Mouse (Mus musculus): ENCODE data around the gene Mad1l1. TPM values are rescaled to one million over a fixed set of nuclear protein-coding genes. Genes with fewer than 3 reads are reported as not detected.

Gene Mad1l1
- total RNA-seq, 2 experiments from 2014 or later = 20.4 to 24.9 TPM

- no peak for DNase-seq (ENCODE audit: low spot score in 2 of 2)
Observed at GRCm38 (mm10) chr5:140018780-140019179, 302.6 kb downstream of the Mad1l1 start.

GRCm38 (mm10) chr5:140016896-140017295, 304.5 kb downstream of the Mad1l1 start:
- DNase-seq (ENCODE audit: low spot score in 2 of 2) = no peak

GRCm38 (mm10) chr5:140013652-140014051, 307.7 kb downstream of the Mad1l1 start:
- no peak for DNase-seq (ENCODE audit: low spot score in 2 of 2)

- no peak for DNase-seq (ENCODE audit: low spot score in 2 of 2)
Observed at GRCm38 (mm10) chr5:140012286-140012967, 308.9 kb downstream of the Mad1l1 start.

GRCm38 (mm10) chr5:140010405-140010804, 310.9 kb downstream of the Mad1l1 start:
- DNase-seq (ENCODE audit: low spot score in 2 of 2) = no peak

GRCm38 (mm10) chr5:140009083-140009655, 312.2 kb downstream of the Mad1l1 start:
- no peak for DNase-seq (ENCODE audit: low spot score in 2 of 2)

- DNase-seq (ENCODE audit: low spot score in 2 of 2) = no peak
Observed at GRCm38 (mm10) chr5:140008523-140008806, 312.9 kb downstream of the Mad1l1 start.

GRCm38 (mm10) chr5:140007656-140008522, 313.5 kb downstream of the Mad1l1 start:
- DNase-seq (ENCODE audit: low spot score in 2 of 2) = no peak

GRCm38 (mm10) chr5:140006861-140007260, 314.5 kb downstream of the Mad1l1 start:
- DNase-seq (ENCODE audit: low spot score in 2 of 2) = no peak

GRCm38 (mm10) chr5:140002541-140002940, 318.8 kb downstream of the Mad1l1 start:
- no peak for DNase-seq (ENCODE audit: low spot score in 2 of 2)

- DNase-seq (ENCODE audit: low spot score in 2 of 2) = no peak
Observed at GRCm38 (mm10) chr5:139998916-139999315, 322.4 kb downstream of the Mad1l1 start.

GRCm38 (mm10) chr5:139998321-139998720, 323.0 kb downstream of the Mad1l1 start:
- DNase-seq (ENCODE audit: low spot score in 2 of 2) = peak; percentile 48 to 72

- DNase-seq (ENCODE audit: low spot score in 2 of 2) = no peak
Observed at GRCm38 (mm10) chr5:139991531-139991930, 329.8 kb downstream of the Mad1l1 start.

- no peak for DNase-seq (ENCODE audit: low spot score in 2 of 2)
Observed at GRCm38 (mm10) chr5:139985073-139985746, 336.1 kb downstream of the Mad1l1 start.

- DNase-seq (ENCODE audit: low spot score in 2 of 2) = no peak
Observed at GRCm38 (mm10) chr5:139981976-139982375, 339.4 kb downstream of the Mad1l1 start.

- no peak for DNase-seq (ENCODE audit: low spot score in 2 of 2)
Observed at GRCm38 (mm10) chr5:139979371-139979770, 342.0 kb downstream of the Mad1l1 start.

GRCm38 (mm10) chr5:139978525-139979276, 342.7 kb downstream of the Mad1l1 start:
- no peak for DNase-seq (ENCODE audit: low spot score in 2 of 2)

GRCm38 (mm10) chr5:139977476-139977875, 343.9 kb downstream of the Mad1l1 start:
- DNase-seq (ENCODE audit: low spot score in 2 of 2) = no peak

GRCm38 (mm10) chr5:139976584-139976983, 344.8 kb downstream of the Mad1l1 start:
- no peak for DNase-seq (ENCODE audit: low spot score in 2 of 2)

GRCm38 (mm10) chr5:139970186-139970631, 351.1 kb downstream of the Mad1l1 start:
- no peak for DNase-seq (ENCODE audit: low spot score in 2 of 2)
